9 mouse cellular contexts compared by ENCODE assay signal in genomic region chr1:134232326-134232725, GRCm38 (mm10). TPM values are rescaled to one million over a fixed set of nuclear protein-coding genes. Genes with fewer than 3 reads are reported as not detected.
DNase-seq lines count a peak whose midpoint lies in the region; ATAC-seq and TF ChIP-seq lines count a peak whose summit lies in the region.
"Had no signal": no experiment of that assay in that cellular context is flagged by ENCODE, and none has a peak within 500 bp of the region (broad histone marks: within the 10 kb centered on the region; RNA-seq: fewer than 3 reads in every experiment).

No protein-coding gene starts in this region.

- DNase-seq in neural tube, embryonic 10.5 days (ENCODE audit: extremely low spot score, low spot score): no peak
- DNase-seq in forebrain, postnatal 0 days: no peak
- no peak for DNase-seq in stomach, postnatal 0 days (ENCODE audit: low spot score)
- DNase-seq in urinary bladder, postnatal 10 days (ENCODE audit: low spot score): no peak
- DNase-seq: thymus, adult 18-20 months had no signal

- TF ChIP-seq CTCF in forebrain, postnatal 0 days (IDR thresholded peaks at IDR 0.05; ENCODE audit: low read depth): no peak
- TF ChIP-seq CTCF in stomach, postnatal 0 days (IDR thresholded peaks at IDR 0.05; ENCODE audit: low read depth): no peak

- peak overlapping the region; percentile 91 for H3K4me2 ChIP-seq in hindbrain, embryonic 15.5 days
- no peak overlapping the region for H3K4me2 ChIP-seq in hindbrain, embryonic 12.5 days (replicated peaks)
- peak overlapping the region; percentile 82 for H3K4me2 ChIP-seq in neural tube, embryonic 13.5 days
- peak overlapping the region; percentile 89 for H3K4me2 ChIP-seq in forebrain, postnatal 0 days (ENCODE audit: low read depth)
- peak overlapping the region; percentile 73; the same call in 1 of the 2 replicates for H3K4me2 ChIP-seq in stomach, postnatal 0 days (replicated peaks; ENCODE audit: low read depth)

- no peak overlapping the region for H3K9ac ChIP-seq in hindbrain, embryonic 15.5 days
- no peak overlapping the region for H3K9ac ChIP-seq in hindbrain, embryonic 12.5 days
- H3K9ac ChIP-seq in neural tube, embryonic 13.5 days: 0 out of 2 replicates have a peak overlapping the region, but pooled peaks have one; percentile 22
- H3K9ac ChIP-seq in forebrain, postnatal 0 days: no peak overlapping the region; the same call in 1 of the 2 replicates
- H3K9ac ChIP-seq in stomach, postnatal 0 days (ENCODE audit: low read length): no peak overlapping the region

- no peak for ATAC-seq in hindbrain, embryonic 15.5 days (ENCODE audit: low FRiP score, low read depth)
- no peak for ATAC-seq in hindbrain, embryonic 12.5 days (ENCODE audit: low FRiP score)
- no peak for ATAC-seq in neural tube, embryonic 13.5 days (ENCODE audit: low read depth)
- no peak for ATAC-seq in forebrain, postnatal 0 days
- ATAC-seq in stomach, postnatal 0 days (ENCODE audit: low FRiP score, low TSS enrichment): no peak

- WGBS in hindbrain, embryonic 15.5 days: 61% methylated on average over 8 of the region's 8 CpGs
- WGBS in hindbrain, embryonic 12.5 days: 73% methylated on average over 8 of the region's 8 CpGs
- WGBS in neural tube, embryonic 13.5 days: 64% methylated on average over 8 of the region's 8 CpGs
- WGBS in forebrain, postnatal 0 days: 61% methylated on average over 8 of the region's 8 CpGs
- WGBS in stomach, postnatal 0 days: 59% methylated on average over 8 of the region's 8 CpGs

- H3K27ac ChIP-seq in hindbrain, embryonic 15.5 days (replicated peaks): peak overlapping the region; percentile 67
- no peak overlapping the region for H3K27ac ChIP-seq in hindbrain, embryonic 12.5 days
- H3K27ac ChIP-seq in neural tube, embryonic 13.5 days (replicated peaks): peak overlapping the region; percentile 61
- peak overlapping the region; percentile 16; the same call in 1 of the 2 replicates for H3K27ac ChIP-seq in forebrain, postnatal 0 days (ENCODE audit: low read depth, low read length)
- peak overlapping the region; percentile 79 for H3K27ac ChIP-seq in stomach, postnatal 0 days (replicated peaks)

- H3K36me3 ChIP-seq in hindbrain, embryonic 15.5 days: no peaks in the 10 kb centered on the region
- H3K36me3 ChIP-seq in hindbrain, embryonic 12.5 days: no peaks in the 10 kb centered on the region
- no peaks in the 10 kb centered on the region for H3K36me3 ChIP-seq in neural tube, embryonic 13.5 days
- no peaks in the 10 kb centered on the region for H3K36me3 ChIP-seq in forebrain, postnatal 0 days (ENCODE audit: insufficient read depth)
- H3K36me3 ChIP-seq in stomach, postnatal 0 days (ENCODE audit: control insufficient read depth, insufficient read depth, low read length): no peaks in the 10 kb centered on the region
- H3K36me3 ChIP-seq: G1E had no signal

- no peaks in the 10 kb centered on the region for H3K27me3 ChIP-seq in hindbrain, embryonic 15.5 days
- H3K27me3 ChIP-seq in hindbrain, embryonic 12.5 days: peaks cover 46% of the 10 kb centered on the region
- H3K27me3 ChIP-seq in neural tube, embryonic 13.5 days: peaks cover 42% of the 10 kb centered on the region
- H3K27me3 ChIP-seq in forebrain, postnatal 0 days (ENCODE audit: insufficient read depth, low read length): 0 out of 2 replicates have a peak, but pooled peaks cover 5% of the 10 kb centered on the region
- H3K27me3 ChIP-seq in stomach, postnatal 0 days (ENCODE audit: control insufficient read depth, insufficient read depth, low read length): no peaks in the 10 kb centered on the region

- peaks cover 58% of the 10 kb centered on the region for H3K4me1 ChIP-seq in hindbrain, embryonic 15.5 days (replicated peaks)
- peaks cover 23% of the 10 kb centered on the region for H3K4me1 ChIP-seq in hindbrain, embryonic 12.5 days
- peaks cover 41% of the 10 kb centered on the region for H3K4me1 ChIP-seq in neural tube, embryonic 13.5 days (replicated peaks)
- H3K4me1 ChIP-seq in forebrain, postnatal 0 days (ENCODE audit: insufficient read depth): peaks cover 17% of the 10 kb centered on the region
- peaks cover 5% of the 10 kb centered on the region for H3K4me1 ChIP-seq in stomach, postnatal 0 days (replicated peaks; ENCODE audit: control insufficient read depth, insufficient read depth)

- 0 out of 2 replicates have a peak overlapping the region, but pooled peaks have one; percentile 50 for H3K4me3 ChIP-seq in hindbrain, embryonic 15.5 days
- no peak overlapping the region for H3K4me3 ChIP-seq in hindbrain, embryonic 12.5 days
- no peak overlapping the region for H3K4me3 ChIP-seq in neural tube, embryonic 13.5 days
- H3K4me3 ChIP-seq in forebrain, postnatal 0 days (ENCODE audit: low read depth, low read length): peak overlapping the region; percentile 55; the same call in 1 of the 2 replicates
- H3K4me3 ChIP-seq in stomach, postnatal 0 days (ENCODE audit: low read depth, low read length): no peak overlapping the region

- H3K9me3 ChIP-seq in hindbrain, embryonic 15.5 days: no peaks in the 10 kb centered on the region
- H3K9me3 ChIP-seq in hindbrain, embryonic 12.5 days (replicated peaks): no peaks in the 10 kb centered on the region
- no peaks in the 10 kb centered on the region for H3K9me3 ChIP-seq in neural tube, embryonic 13.5 days
- H3K9me3 ChIP-seq in forebrain, postnatal 0 days (ENCODE audit: low read length): no peaks in the 10 kb centered on the region
- no peaks in the 10 kb centered on the region for H3K9me3 ChIP-seq in stomach, postnatal 0 days (ENCODE audit: control insufficient read depth, low read length)
- H3K9me3 ChIP-seq: G1E had no signal

- no peak for TF ChIP-seq EP300 in stomach, postnatal 0 days (optimal IDR thresholded peaks at IDR 0.05)

RNA-seq across cellular contexts. Expression of gene Adora1, which starts 2.9 kb away (rescaled TPM):
- 22.5 and 26.0 TPM in 2 replicates for polyA plus RNA-seq in hindbrain, embryonic 15.5 days (2015; fragmentation: Nextera tagmentation; extraction: Ambion mirVana)
- 2.3 and 2.4 TPM in 2 replicates for polyA plus RNA-seq in hindbrain, embryonic 12.5 days (2016; fragmentation: Nextera tagmentation; extraction: Ambion mirVana)
- 11.1 and 12.8 TPM in 2 replicates for polyA plus RNA-seq in neural tube, embryonic 13.5 days (2015; fragmentation: Nextera tagmentation; extraction: Ambion mirVana)
- 38.4 and 41.5 TPM in 2 replicates for total RNA-seq in forebrain, postnatal 0 days (2014; rRNA removed)
- 29.3 and 37.5 TPM in 2 replicates for polyA plus RNA-seq in forebrain, postnatal 0 days (2015; fragmentation: Nextera tagmentation; extraction: Ambion mirVana)
- 11.2 and 11.4 TPM in 2 replicates for polyA plus RNA-seq in stomach, postnatal 0 days (2015; fragmentation: Nextera tagmentation; extraction: Ambion mirVana)
- polyA plus RNA-seq: G1E had no signal

RNA-seq across cellular contexts. Expression of gene Mybph, which starts 39.1 kb away (rescaled TPM):
- 0.12 and 0.29 TPM in 2 replicates for polyA plus RNA-seq in hindbrain, embryonic 15.5 days (2015; fragmentation: Nextera tagmentation; extraction: Ambion mirVana)
- polyA plus RNA-seq in hindbrain, embryonic 12.5 days (2016; fragmentation: Nextera tagmentation; extraction: Ambion mirVana): 2.4 and 15.9 TPM in 2 replicates
- 2.9 and 8.5 TPM in 2 replicates for polyA plus RNA-seq in neural tube, embryonic 13.5 days (2015; fragmentation: Nextera tagmentation; extraction: Ambion mirVana)
- 0.10 and 0.23 TPM in 2 replicates for total RNA-seq in forebrain, postnatal 0 days (2014; rRNA removed)
- 0.12 TPM in 1 of 2 replicates, not detected in the other for polyA plus RNA-seq in forebrain, postnatal 0 days (2015; fragmentation: Nextera tagmentation; extraction: Ambion mirVana)
- 1.6 and 2.2 TPM in 2 replicates for polyA plus RNA-seq in stomach, postnatal 0 days (2015; fragmentation: Nextera tagmentation; extraction: Ambion mirVana)
- polyA plus RNA-seq: G1E had no signal

RNA-seq across cellular contexts. Expression of gene Chil1, which starts 50.4 kb away (rescaled TPM):
- 1.4 and 2.4 TPM in 2 replicates for polyA plus RNA-seq in hindbrain, embryonic 15.5 days (2015; fragmentation: Nextera tagmentation; extraction: Ambion mirVana)
- polyA plus RNA-seq in hindbrain, embryonic 12.5 days (2016; fragmentation: Nextera tagmentation; extraction: Ambion mirVana): 3.0 and 3.3 TPM in 2 replicates
- 1.9 and 2.8 TPM in 2 replicates for polyA plus RNA-seq in neural tube, embryonic 13.5 days (2015; fragmentation: Nextera tagmentation; extraction: Ambion mirVana)
- 0.38 and 1.3 TPM in 2 replicates for total RNA-seq in forebrain, postnatal 0 days (2014; rRNA removed)
- 3.3 and 4.1 TPM in 2 replicates for polyA plus RNA-seq in forebrain, postnatal 0 days (2015; fragmentation: Nextera tagmentation; extraction: Ambion mirVana)
- polyA plus RNA-seq in stomach, postnatal 0 days (2015; fragmentation: Nextera tagmentation; extraction: Ambion mirVana): 2.8 and 3.1 TPM in 2 replicates
- total RNA-seq: G1E had no signal
- polyA plus RNA-seq: G1E had no signal

RNA-seq across cellular contexts. Expression of gene Myog, which starts 57.5 kb away (rescaled TPM):
- 0.45 TPM in 1 of 2 replicates, not detected in the other for polyA plus RNA-seq in hindbrain, embryonic 15.5 days (2015; fragmentation: Nextera tagmentation; extraction: Ambion mirVana)
- polyA plus RNA-seq in hindbrain, embryonic 12.5 days (2016; fragmentation: Nextera tagmentation; extraction: Ambion mirVana): 7.8 and 36.7 TPM in 2 replicates
- polyA plus RNA-seq in neural tube, embryonic 13.5 days (2015; fragmentation: Nextera tagmentation; extraction: Ambion mirVana): 5.2 and 21.7 TPM in 2 replicates
- 0.08 and 0.29 TPM in 2 replicates for total RNA-seq in forebrain, postnatal 0 days (2014; rRNA removed)
- polyA plus RNA-seq in forebrain, postnatal 0 days (2015; fragmentation: Nextera tagmentation; extraction: Ambion mirVana): 0.19 and 0.28 TPM in 2 replicates
- polyA plus RNA-seq in stomach, postnatal 0 days (2015; fragmentation: Nextera tagmentation; extraction: Ambion mirVana): 2.7 and 5.0 TPM in 2 replicates
- total RNA-seq: G1E had no signal
- polyA plus RNA-seq: G1E had no signal

Comparison
In these comparisons a context has a peak if more than half of its experiments do, and no peak if none do; other contexts are left out.
1. H3K4me3 ChIP-seq: peak in hindbrain, embryonic 15.5 days (single experiment) and forebrain, postnatal 0 days (single experiment); none in hindbrain, embryonic 12.5 days (single experiment), neural tube, embryonic 13.5 days (single experiment) and stomach, postnatal 0 days (single experiment).